Mouse (Mus musculus) heart, adult 8-10 months (tissue): Measurements from ENCODE around the gene Cd59a. TPM values are rescaled to one million over a fixed set of nuclear protein-coding genes. Genes with fewer than 3 reads are reported as not detected.
A peak's percentile ranks its signal among the peaks of the same experiment; 100 is the strongest.
"Not testable (repeated sequence)": the region's sequence is repeated elsewhere in the genome, so short reads cannot be mapped to it uniquely, and the experiment has no call there.

Experiments
- DNase-seq: peaks from one replicate; pipeline ENCODE4 v3.0.0; 2022; ENCODE audit warnings: low spot score
- total RNA-seq, 4 experiments: library from RNA; stranded (reverse); gene quantifications; 2 replicates each; pipeline ENCODE4 v1.2.4; 2022

Cd59a gene
- total RNA-seq, 4 experiments from 2014 or later, result 55.7 to 60.2 (median 57.9) TPM

GRCm38 (mm10) chr2:104109021-104109420 lies 13.4 kb downstream of the Cd59a start:
- not testable (repeated sequence) for DNase-seq

- no peak for DNase-seq
These were observed 13.9 kb downstream of the Cd59a start for GRCm38 (mm10) chr2:104109528-104109927.

- no peak for DNase-seq
These were observed 14.4 kb downstream of the Cd59a start for GRCm38 (mm10) chr2:104110031-104110430.

GRCm38 (mm10) chr2:104111170-104111797 lies 15.7 kb downstream of the Cd59a start:
- DNase-seq, result not testable (repeated sequence)

- not testable (repeated sequence) for DNase-seq
These were observed 18.0 kb downstream of the Cd59a start for GRCm38 (mm10) chr2:104113563-104113962.

- DNase-seq, result no peak
These were observed 19.3 kb downstream of the Cd59a start for GRCm38 (mm10) chr2:104114898-104115297.

- not testable (repeated sequence) for DNase-seq
These were observed 21.6 kb downstream of the Cd59a start for GRCm38 (mm10) chr2:104117173-104117572.

GRCm38 (mm10) chr2:104119097-104119496 lies 23.5 kb downstream of the Cd59a start:
- DNase-seq, result no peak

GRCm38 (mm10) chr2:104120312-104120711 lies 24.7 kb downstream of the Cd59a start:
- no peak for DNase-seq

- DNase-seq, result peak; percentile 67
These were observed 26.3 kb downstream of the Cd59a start for GRCm38 (mm10) chr2:104121681-104122504.

- peak; percentile 91 for DNase-seq
These were observed 27.1 kb downstream of the Cd59a start, which contains the start of gene A930018P22Rik for GRCm38 (mm10) chr2:104122505-104123378. A930018P22Rik (plus strand) TSS chr2:104122769.

- no peak for DNase-seq
These were observed 27.9 kb downstream of the Cd59a start for GRCm38 (mm10) chr2:104123540-104123939.

GRCm38 (mm10) chr2:104124071-104124470 lies 28.5 kb downstream of the Cd59a start:
- DNase-seq, result no peak

- DNase-seq, result no peak
These were observed 33.4 kb downstream of the Cd59a start for GRCm38 (mm10) chr2:104128803-104129531.

- no peak for DNase-seq
These were observed 34.6 kb downstream of the Cd59a start for GRCm38 (mm10) chr2:104130165-104130564.

- DNase-seq, result no peak
These were observed 35.4 kb downstream of the Cd59a start for GRCm38 (mm10) chr2:104130969-104131368.

GRCm38 (mm10) chr2:104132266-104132859 lies 36.8 kb downstream of the Cd59a start:
- no peak for DNase-seq

- DNase-seq, result no peak
These were observed 37.6 kb downstream of the Cd59a start for GRCm38 (mm10) chr2:104133042-104133810.

- DNase-seq, result peak; percentile 56
These were observed 38.8 kb downstream of the Cd59a start for GRCm38 (mm10) chr2:104134150-104135056.
